In genomic region chr16:97719392-97719983, GRCm38 (mm10) we compare ENCODE assay signal across 33 mouse cellular contexts. TPM values are rescaled to one million over a fixed set of nuclear protein-coding genes. Genes with fewer than 3 reads are reported as not detected.
DNase-seq lines count a peak whose midpoint lies in the region; ATAC-seq and TF ChIP-seq lines count a peak whose summit lies in the region.
"Had no signal": no experiment of that assay in that cellular context is flagged by ENCODE, and none has a peak within 500 bp of the region (broad histone marks: within the 10 kb centered on the region; RNA-seq: fewer than 3 reads in every experiment).

No protein-coding gene starts in this region.

- no peak overlapping the region for H3K9ac ChIP-seq in forebrain, embryonic 11.5 days (ENCODE audit: low read length)
- H3K9ac ChIP-seq in forebrain, embryonic 14.5 days (ENCODE audit: low read length): no peak overlapping the region
- H3K9ac ChIP-seq: forebrain, postnatal 0 days; heart, embryonic 15.5 days; hindbrain, embryonic 12.5 days; intestine, embryonic 15.5 days; limb, embryonic 12.5 days; liver, embryonic 15.5 days; lung, embryonic 14.5 days; neural tube, embryonic 15.5 days had no signal

- H3K4me2 ChIP-seq in forebrain, embryonic 11.5 days (ENCODE audit: low read depth, low read length, severe bottlenecking): no peak overlapping the region
- H3K4me2 ChIP-seq in forebrain, embryonic 14.5 days (ENCODE audit: low read length): no peak overlapping the region
- H3K4me2 ChIP-seq: heart, embryonic 15.5 days; hindbrain, embryonic 12.5 days; intestine, embryonic 15.5 days; limb, embryonic 12.5 days; liver, embryonic 15.5 days; lung, embryonic 14.5 days; neural tube, embryonic 15.5 days had no signal

- ATAC-seq in forebrain, embryonic 11.5 days (replicated peaks; ENCODE audit: low FRiP score): no peak
- no peak for ATAC-seq in forebrain, embryonic 14.5 days
- ATAC-seq in Patski: peak; percentile 63
- peak; percentile 48 for ATAC-seq in megakaryocyte progenitor cell, adult 5-6 weeks (replicated peaks; ENCODE audit: poor library complexity)
- ATAC-seq: forebrain, postnatal 0 days; hindbrain, postnatal 0 days had no signal

- in situ Hi-C loops in Patski (cut with MboI; ENCODE audit: low pct_unique_long_range_greater_than_20kb): no loop called here

- POLR2A ChIA-PET in Patski (lab: Charles Lee): no interaction called here

- DNase-seq in forebrain, embryonic 11.5 days (ENCODE audit: low spot score): peak; percentile 7
- DNase-seq in forebrain, embryonic 14.5 days (ENCODE audit: low spot score): no peak
- no peak for DNase-seq in Patski (ENCODE audit: low read depth, low spot score)
- no peak for DNase-seq in cerebellum, postnatal 10 days
- no peak for DNase-seq in cerebellum, postnatal 14 days
- DNase-seq in left cerebral cortex, postnatal 14 days (ENCODE audit: low spot score in 2 of 2): no peak
- DNase-seq in kidney, adult 8-10 months: no peak
- DNase-seq: adrenal gland, adult 2 months; adrenal gland, postnatal 36 days; cerebellum, adult 18-20 months; cerebellum, postnatal 25 days; forebrain, postnatal 0 days; gastrocnemius, postnatal 10 days; kidney, adult 2 months; kidney, postnatal 14 days; layer of hippocampus, adult 9-11 months; lung, embryonic 14.5 days; midbrain, embryonic 14.5 days; retina, postnatal 1 day; right cerebral cortex, postnatal 14 days; thymus, adult 18-20 months; thymus, postnatal 36 days had no signal

- no peaks in the 10 kb centered on the region for H3K4me1 ChIP-seq in forebrain, embryonic 11.5 days (replicated peaks; ENCODE audit: control insufficient read depth, insufficient read depth, low read length)
- H3K4me1 ChIP-seq in forebrain, embryonic 14.5 days (ENCODE audit: control insufficient read depth, insufficient read depth, low read length): no peaks in the 10 kb centered on the region
- H3K4me1 ChIP-seq: forebrain, embryonic 10.5 days; hindbrain, embryonic 12.5 days; intestine, embryonic 15.5 days; limb, embryonic 12.5 days; liver, embryonic 15.5 days; neural tube, embryonic 15.5 days had no signal

- H3K4me3 ChIP-seq in forebrain, embryonic 11.5 days (ENCODE audit: low read depth, low read length): no peak overlapping the region
- H3K4me3 ChIP-seq in forebrain, embryonic 14.5 days (ENCODE audit: low read depth, low read length): no peak overlapping the region
- H3K4me3 ChIP-seq: forebrain, embryonic 10.5 days; heart, embryonic 10.5 days; heart, embryonic 15.5 days; hindbrain, embryonic 12.5 days; intestine, embryonic 15.5 days; limb, embryonic 12.5 days; liver, embryonic 15.5 days; neural tube, embryonic 15.5 days had no signal

- no peaks in the 10 kb centered on the region for H3K9me3 ChIP-seq in forebrain, embryonic 11.5 days (ENCODE audit: control insufficient read depth, low read length)
- H3K9me3 ChIP-seq in forebrain, embryonic 14.5 days (replicated peaks; ENCODE audit: control insufficient read depth, low read length): no peaks in the 10 kb centered on the region
- H3K9me3 ChIP-seq: forebrain, embryonic 10.5 days; heart, embryonic 10.5 days; heart, embryonic 15.5 days; hindbrain, embryonic 12.5 days; intestine, embryonic 15.5 days; limb, embryonic 12.5 days; liver, embryonic 15.5 days; neural tube, embryonic 15.5 days had no signal

- intact Hi-C loops in left cerebral cortex, postnatal 14 days (cut with DNase I): no loop called here

- no peak overlapping the region for H3K27ac ChIP-seq in forebrain, embryonic 11.5 days (ENCODE audit: low read depth, low read length)
- H3K27ac ChIP-seq in forebrain, embryonic 14.5 days (ENCODE audit: low read depth, low read length): no peak overlapping the region
- H3K27ac ChIP-seq: forebrain, embryonic 10.5 days; heart, embryonic 10.5 days; heart, embryonic 15.5 days; hindbrain, embryonic 12.5 days; hindbrain, postnatal 0 days; intestine, embryonic 15.5 days; limb, embryonic 12.5 days; liver, embryonic 15.5 days; neural tube, embryonic 15.5 days had no signal

- TF ChIP-seq CTCF in Patski (IDR thresholded peaks at IDR 0.05): no peak

- no peaks in the 10 kb centered on the region for H3K36me3 ChIP-seq in forebrain, embryonic 11.5 days (ENCODE audit: control insufficient read depth, insufficient read depth, low read length)
- H3K36me3 ChIP-seq in forebrain, embryonic 14.5 days (ENCODE audit: control insufficient read depth, insufficient read depth, low read length): no peaks in the 10 kb centered on the region
- H3K36me3 ChIP-seq: forebrain, embryonic 10.5 days; heart, embryonic 10.5 days; heart, embryonic 15.5 days; hindbrain, embryonic 12.5 days; intestine, embryonic 15.5 days; limb, embryonic 12.5 days; liver, embryonic 15.5 days; neural tube, embryonic 15.5 days had no signal

- no peaks in the 10 kb centered on the region for H3K27me3 ChIP-seq in forebrain, embryonic 11.5 days (ENCODE audit: control insufficient read depth, insufficient read depth, low read length)
- H3K27me3 ChIP-seq in forebrain, embryonic 14.5 days (replicated peaks; ENCODE audit: control insufficient read depth, insufficient read depth, low read length): no peaks in the 10 kb centered on the region
- no peaks in the 10 kb centered on the region for H3K27me3 ChIP-seq in Patski
- H3K27me3 ChIP-seq: heart, embryonic 15.5 days; hindbrain, embryonic 12.5 days; intestine, embryonic 15.5 days; limb, embryonic 12.5 days; liver, embryonic 15.5 days; neural tube, embryonic 15.5 days had no signal

- CTCF ChIA-PET in Patski (lab: Charles Lee): no interaction called here

RNA-seq across cellular contexts. Expression of gene Ripk4, which starts 44.1 kb away (rescaled TPM):
- 1.6 and 1.7 TPM in 2 replicates for polyA plus RNA-seq in forebrain, embryonic 11.5 days (2014; fragmentation: Nextera tagmentation; extraction: Ambion mirVana)
- 0.67 TPM in 2 replicates for polyA plus RNA-seq in forebrain, embryonic 14.5 days (2014; fragmentation: Nextera tagmentation; extraction: Ambion mirVana)
- 2.3 TPM for polyA plus RNA-seq in Patski (2021)
- total RNA-seq in megakaryocyte progenitor cell, adult 5-6 weeks (2015): not detected in 2 replicates
- under 0.01 TPM in 1 of 2 replicates, not detected in the other for total RNA-seq in megakaryocyte progenitor cell, adult 5-6 weeks (2017)
- under 1 TPM in 1 of 2 experiments, not detected in 1; 0.22 TPM for total RNA-seq in left cerebral cortex, postnatal 14 days (2021)
- total RNA-seq: gastrocnemius, postnatal 10 days; monocyte, adult 5-6 weeks had no signal

Comparison
In these comparisons a context has a peak if more than half of its experiments do, and no peak if none do; other contexts are left out.
1. ATAC-seq: peak in Patski (single experiment) and megakaryocyte progenitor cell, adult 5-6 weeks (single experiment); none in forebrain, embryonic 11.5 days (single experiment) and forebrain, embryonic 14.5 days (single experiment).